Mouse (Mus musculus): Measurements from ENCODE around the gene Vars2.

The Vars2 gene

DNA sequence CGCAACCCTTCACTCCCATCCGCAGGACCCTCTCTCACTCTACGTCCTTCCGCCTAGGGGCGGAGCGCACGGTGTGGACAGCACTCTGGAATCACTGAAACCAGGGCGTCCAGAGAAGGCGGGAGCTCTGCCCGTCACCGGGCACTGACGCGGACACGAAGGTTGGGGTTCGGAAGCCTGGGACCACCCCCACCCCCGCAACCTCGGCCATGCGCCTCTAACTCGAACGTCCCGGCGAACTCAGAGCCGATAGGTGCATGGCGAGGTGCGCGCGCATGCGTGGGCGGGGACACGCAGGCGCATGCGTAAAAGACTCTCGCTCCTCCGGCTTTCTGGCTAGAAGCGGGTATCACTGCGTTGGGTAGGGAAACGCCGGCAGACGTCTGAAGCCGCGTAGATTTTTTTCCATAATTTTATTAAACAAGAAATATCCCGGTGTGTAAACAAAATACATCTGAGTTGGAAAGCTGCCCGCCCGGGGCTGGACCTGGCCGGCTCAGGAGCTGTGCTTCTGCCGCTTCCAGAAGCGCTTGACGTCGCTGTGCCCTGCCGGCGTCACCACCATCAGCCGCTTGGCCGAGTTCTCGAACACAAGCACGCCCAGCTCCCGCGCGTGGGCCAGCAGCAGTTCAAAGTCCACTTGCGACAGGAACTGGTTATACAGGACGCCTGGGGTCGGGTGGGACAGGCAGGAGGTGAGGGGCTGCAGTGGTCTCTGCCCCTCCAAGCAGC is at the start of gene Vars2:
Gene Vars2, minus strand, starts transcription at position 259 of the 732 bp plus-strand sequence.
- peak; percentile 91 for DNase-seq (ENCODE audit: low read depth, low spot score)

DNA sequence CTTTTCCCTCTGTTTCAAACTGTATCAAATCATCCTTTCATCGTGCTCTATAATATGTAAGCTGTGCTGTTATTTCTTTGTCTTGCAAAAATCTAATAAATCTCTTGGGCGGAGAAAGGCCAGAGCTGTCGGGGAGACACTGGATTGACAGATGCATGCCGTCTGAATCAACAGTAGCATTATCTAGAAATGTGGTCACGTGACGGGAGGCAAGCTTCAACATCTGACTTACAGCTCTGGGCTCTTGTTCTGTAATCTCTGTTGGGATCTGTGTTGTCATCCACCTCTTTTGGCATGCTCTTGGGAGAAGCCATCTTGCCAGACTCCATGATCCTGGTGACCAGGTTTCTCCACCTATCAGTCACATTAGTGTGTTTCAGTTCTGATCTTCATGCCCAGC is 49.7 kb upstream of the Vars2 start:
- no peak for DNase-seq (ENCODE audit: low read depth, low spot score)

DNA sequence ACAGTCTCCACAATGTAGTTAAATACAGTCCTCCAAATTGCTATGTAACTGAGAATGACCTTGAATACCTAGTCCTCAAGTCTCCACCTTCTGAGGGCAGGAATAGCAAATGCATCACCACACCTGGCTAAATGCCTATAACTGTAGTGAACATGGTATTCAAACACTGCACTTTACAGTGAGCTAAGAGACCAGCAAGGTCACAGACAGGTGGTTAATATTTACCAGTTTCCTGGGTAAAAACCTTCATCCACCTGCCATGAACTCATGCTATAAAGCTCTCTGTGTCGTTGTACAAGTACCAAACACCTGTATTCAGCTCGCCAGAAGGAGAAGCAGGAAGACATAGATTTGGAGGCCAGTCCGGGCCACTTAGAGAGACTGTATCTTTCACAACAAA is 48.7 kb upstream of the Vars2 start:
- no peak for DNase-seq (ENCODE audit: low read depth, low spot score)

DNA sequence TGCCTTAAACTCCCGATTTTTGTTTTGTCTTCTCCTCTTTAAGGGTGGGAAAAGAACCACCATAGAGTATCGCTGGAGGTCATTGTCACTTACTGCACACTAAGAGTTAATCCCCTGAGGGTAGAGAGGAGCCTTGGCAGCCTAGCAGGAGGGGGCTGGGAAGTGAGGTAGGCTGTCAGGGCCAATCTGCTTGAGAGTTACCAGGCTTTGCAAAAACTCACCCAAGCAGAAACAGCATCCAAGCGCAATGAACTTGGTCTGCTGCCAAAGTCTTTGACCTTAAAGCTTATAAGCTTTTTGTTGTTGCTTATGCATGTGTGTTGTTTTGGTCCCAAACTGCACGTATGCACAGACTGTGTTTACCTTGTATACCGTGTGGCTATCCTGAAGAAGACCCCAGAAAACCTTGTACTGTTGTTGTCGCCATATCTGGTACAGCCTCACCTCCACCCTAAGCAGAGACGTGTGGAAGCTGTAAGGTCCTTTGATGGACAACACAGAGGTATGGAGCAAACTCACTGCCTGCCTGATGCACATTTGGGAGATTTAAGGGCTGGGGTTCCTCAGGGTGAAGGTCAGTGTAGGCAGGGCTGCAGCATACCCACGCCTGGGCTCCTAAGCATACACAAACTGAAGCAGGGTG is 43.4 kb upstream of the Vars2 start:
- DNase-seq (ENCODE audit: low read depth, low spot score): peak; percentile 61

DNA sequence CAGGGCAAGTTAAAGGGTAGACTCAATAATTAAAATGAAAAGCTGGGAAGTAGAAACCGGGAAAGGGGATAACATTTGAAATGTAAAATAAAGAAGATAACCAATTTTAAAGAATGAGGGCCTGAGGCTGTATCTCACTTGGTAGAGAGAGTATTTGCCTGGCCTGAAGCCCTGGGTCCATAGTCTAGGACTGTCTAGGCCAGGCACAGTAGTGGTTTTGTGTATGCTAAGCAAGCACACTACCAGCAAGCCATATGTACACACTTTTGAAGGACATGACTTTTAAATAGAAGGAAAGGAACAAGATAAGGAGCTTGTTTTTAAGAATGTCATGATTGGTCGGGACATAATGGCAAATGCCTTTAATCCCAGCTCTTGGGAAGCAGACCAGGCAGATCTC is 41.2 kb upstream of the Vars2 start:
- DNase-seq (ENCODE audit: low read depth, low spot score): no peak

DNA sequence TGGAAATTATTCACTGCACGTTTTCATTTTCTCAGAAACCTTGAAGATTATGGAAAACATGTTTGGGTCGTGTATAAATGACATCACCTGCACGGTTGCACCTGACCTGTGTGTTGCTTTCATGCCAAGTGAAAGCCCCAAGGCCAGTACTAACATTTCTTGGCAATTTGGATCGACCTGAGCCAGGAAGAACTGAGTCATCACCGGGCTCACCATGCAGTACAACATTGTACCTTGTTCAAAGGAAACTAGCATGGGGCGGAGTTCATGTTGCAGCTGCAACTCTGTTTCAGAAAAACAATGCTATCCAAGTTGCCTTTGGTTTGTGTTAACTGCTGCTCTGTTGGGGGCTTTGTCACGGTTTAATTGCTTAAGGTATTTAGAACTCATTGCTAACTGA is 40.5 kb upstream of the Vars2 start:
- DNase-seq (ENCODE audit: low read depth, low spot score): no peak

DNA sequence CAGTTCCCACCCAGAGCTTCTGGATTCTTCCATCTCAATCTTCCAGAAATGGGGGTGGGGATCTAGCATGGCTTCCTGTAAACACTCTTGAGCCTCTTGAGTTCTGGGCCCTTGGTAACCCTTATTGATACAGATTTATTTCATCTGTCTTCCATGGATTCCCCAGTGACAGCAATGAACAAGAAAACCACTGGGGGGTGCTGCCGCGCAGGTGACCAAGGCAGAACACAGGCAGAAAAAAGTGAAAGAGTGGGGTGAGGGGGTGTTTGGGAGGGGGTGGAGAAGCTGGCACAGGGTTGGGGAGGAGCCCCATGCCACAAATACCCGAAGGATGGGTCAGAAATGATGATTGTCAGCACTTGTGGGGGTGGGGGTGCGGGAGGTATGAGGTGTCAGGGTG is 38.4 kb upstream of the Vars2 start:
- DNase-seq (ENCODE audit: low read depth, low spot score): no peak

DNA sequence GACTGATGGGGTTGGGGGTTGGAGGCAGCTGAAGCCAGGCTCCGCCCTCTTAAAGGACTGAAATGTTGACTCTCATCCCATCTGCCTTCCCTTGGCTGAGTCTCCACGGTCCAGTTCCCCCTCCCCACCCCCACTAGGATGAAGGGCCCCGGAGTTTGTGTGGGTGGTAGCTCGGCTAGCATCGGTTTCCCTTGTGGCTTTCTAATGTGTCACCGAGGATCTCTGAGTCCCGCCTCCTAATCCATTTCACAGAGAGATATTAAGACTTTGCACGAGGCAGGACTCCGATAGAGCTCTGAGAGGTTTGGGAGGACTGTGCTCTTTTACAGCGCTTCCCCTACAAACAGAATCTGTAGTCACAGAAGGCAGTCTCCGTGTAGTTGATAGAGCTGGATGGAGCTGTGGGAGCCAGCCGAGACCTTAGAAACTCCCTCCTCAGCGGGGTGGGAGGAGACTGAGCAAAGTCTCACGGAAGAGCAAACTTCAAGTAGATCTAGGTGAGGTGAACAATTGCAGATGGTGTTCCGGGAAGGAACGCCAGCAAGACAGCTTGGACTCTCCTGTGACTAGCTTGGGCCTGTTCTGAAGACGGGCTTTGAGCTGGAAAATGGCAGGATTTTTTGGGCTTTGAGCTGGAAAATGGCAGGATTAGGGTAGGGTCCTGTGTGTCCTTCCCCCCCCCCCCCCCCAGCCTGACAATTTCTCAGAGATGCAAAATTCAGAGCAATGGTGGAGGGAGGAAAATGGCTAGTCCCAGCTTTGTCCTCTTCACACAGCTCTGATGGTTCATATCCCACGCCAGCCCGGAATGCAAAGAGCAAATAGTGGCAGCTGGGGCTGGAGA is 37.5 kb upstream of the Vars2 start, which contains the start of gene Ddr1:
Gene Ddr1, minus strand, starts transcription at position 1 of the 844 bp plus-strand sequence.
- DNase-seq (ENCODE audit: low read depth, low spot score): no peak

DNA sequence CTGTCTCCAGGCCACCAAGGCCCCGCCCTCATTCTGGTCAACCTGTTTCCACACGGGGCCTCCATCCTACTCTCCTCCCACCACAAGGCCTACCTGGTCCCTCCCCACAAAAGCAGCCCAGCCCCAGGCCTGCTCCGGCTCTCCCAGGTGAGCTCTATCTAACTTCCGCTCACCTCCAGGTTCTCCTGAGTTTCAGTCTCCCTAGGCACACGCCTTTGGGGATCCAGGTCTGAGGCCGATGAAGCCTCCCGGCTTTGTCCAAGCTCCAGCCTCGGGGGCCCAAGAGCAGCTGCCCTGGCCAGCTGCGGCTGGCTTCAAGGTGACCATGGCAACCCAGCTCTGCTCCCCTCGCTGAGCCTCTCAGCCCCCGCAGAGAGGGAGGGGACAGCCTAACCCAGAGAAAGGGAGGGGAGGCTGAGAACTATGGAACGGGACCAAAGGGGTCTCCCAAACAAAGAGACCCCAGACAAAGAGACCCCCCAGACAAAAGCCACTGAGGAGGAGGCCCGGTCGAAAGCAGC is 36.4 kb upstream of the Vars2 start:
- peak; percentile 51 for DNase-seq (ENCODE audit: low read depth, low spot score)

DNA sequence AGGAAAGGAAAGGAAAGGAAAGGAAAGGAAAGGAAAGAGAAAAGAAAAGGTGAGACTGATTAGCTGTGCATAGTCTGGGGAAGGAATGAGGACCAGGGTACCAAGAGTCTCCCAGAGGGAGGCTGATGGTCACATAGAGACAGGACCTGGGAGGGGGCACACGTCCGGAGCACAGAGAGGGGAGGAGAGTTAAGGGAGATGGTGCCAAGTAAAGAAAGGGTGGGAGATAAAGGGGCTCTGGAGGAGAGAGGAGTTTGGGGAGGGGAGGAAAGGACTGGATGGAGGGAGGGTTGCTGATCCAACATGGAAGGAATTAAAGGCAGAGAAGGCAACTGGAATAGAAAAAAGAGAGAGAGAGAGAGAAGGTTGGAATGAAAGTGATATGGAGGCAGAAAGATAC is 35.7 kb upstream of the Vars2 start:
- no peak for DNase-seq (ENCODE audit: low read depth, low spot score)

DNA sequence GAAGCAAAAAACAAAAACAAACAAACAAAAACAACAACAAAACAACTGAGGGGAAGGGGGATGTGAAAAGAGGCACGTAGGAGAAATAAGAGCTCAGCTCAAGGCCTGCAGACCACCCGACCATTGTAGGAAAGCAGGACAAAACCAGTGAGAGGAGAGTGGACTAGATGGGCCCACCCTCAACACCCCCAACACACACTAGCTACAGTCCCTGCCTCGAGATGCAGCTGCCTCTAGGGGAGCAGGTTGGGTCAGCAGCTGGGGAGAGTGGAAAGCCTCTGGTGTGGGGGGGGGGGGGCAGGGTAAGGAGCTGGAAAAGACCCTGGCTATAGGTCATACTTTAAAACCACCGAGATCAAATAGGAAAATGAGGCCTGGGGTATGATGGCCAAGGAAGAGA is 35.2 kb upstream of the Vars2 start:
- no peak for DNase-seq (ENCODE audit: low read depth, low spot score)

DNA sequence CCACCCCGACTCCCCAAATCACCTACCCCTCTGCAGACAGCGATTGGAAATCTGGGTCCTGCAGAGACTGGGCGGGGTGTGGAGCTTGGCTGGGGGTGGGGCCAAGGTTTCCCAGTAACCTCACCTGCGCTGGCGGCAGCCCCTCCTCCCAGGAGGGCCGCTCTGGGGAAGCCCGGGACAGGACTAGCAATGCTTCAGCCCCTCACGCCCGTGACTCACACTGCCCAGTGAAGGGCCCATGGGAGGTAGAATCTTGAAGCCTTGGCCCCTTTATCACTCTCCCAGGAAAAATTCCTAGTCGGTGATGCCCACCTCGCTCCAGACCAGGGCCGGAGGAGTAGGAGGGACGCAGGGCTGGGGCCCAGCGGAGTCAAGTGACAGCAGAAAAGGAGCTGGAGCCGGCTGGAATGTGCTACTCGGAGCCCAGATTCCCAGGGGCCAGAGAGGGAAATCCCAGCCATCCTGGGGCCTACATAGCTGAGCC is 34.6 kb upstream of the Vars2 start:
- no peak for DNase-seq (ENCODE audit: low read depth, low spot score)

DNA sequence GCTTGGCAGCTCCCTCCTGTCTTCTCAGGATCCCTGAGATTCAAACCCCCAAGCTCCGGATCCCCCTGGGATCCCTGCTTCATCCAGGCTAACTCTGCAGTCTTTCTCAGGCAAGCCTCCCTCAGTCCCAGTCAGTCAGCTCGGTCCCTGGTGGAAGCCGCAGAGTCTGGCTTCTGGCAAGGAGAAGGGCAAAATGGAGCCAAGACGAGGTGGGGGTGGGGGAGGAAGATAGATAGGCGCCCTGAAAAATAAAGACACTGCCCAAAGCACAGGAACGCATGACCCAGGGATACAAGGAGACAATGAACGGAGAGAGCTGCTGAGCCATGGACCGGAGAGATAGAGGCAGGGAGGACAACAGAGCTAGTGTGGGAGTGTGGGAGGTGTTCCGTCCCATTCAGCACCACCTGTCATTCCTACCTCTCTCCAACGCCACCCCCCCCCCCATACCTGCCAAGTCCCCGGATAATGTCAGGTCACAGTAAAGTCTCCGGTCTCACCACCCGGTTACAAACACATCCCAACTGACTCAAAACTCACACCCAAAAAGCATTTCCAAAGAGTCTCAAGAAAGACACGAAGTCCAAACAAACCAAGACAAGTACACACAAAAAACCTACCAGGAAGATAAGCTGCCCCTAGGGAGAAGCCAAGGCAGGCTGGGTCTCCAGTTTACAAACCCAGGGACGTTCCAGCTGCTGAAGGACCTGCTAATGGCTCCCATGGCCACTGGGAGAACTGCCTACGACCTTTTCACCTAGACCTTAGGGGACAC is 34.0 kb upstream of the Vars2 start:
- DNase-seq (ENCODE audit: low read depth, low spot score): no peak

DNA sequence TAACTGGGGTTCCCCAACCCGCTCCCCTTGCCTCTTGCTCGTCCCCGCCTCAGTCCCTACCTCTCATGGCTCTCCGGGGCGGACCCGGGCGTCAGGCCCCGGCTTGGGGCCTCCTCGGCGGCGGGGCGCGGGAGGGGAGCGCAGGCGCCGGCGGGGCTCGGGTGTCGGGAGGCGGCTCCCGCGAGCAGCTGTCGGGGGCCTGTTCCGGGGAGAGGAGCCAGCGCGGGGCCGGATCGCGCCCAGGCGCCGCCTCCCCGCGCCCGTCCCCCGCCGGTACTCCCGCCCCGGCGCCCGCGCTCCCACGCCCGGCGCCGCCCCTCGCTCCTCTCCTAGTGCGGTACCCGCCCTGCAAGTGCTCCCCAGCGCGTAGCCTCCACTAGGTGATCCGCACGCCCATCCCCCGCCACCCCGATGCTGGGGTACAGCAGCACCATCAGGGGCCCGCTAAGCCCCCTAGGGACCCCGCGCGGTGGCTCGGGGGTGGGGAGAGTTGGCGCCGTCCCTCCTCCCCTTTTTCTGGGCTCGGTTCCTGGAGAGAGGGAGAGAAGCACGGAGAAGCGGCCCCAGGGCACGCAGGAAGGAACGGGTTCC is 33.1 kb upstream of the Vars2 start:
- no peak for DNase-seq (ENCODE audit: low read depth, low spot score)

DNA sequence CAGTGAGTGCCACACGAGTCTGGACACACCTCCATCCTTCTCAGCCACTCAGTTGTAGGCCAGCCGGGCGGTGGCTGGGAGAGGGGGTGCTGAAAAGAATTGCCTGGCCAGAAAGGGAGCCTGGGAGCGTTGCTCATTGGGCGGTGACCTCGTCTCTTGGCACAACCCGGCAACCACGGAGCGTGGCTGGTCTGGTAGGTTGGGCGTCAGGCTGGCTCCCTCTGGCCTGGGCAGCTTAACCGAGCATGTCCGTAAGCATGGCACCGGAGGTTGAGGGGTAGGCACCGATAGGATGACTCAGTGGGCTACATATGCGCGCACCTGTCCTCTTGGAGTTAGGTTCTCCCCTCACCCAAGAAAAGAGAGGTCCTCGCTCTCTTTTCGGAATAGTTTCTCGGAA is 32.5 kb upstream of the Vars2 start:
- DNase-seq (ENCODE audit: low read depth, low spot score): no peak

DNA sequence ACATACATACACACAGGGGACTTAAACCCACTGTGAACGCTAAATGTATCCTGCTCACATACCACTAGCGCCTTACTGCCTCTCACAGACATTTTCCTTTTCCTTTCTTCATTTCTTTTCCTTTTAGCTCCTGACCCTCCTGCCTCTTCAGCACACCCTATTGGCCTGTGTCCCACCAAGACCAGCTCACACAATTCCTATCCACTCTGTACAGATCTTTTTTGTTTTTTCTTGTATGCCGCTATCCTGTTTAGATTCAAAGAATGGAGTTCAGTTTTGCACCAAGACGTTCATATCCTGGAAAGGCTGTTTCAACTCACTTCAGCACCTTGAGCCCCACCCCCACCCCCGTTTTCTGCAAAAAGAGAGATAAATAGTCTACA is 31.1 kb upstream of the Vars2 start:
- DNase-seq (ENCODE audit: low read depth, low spot score): no peak

DNA sequence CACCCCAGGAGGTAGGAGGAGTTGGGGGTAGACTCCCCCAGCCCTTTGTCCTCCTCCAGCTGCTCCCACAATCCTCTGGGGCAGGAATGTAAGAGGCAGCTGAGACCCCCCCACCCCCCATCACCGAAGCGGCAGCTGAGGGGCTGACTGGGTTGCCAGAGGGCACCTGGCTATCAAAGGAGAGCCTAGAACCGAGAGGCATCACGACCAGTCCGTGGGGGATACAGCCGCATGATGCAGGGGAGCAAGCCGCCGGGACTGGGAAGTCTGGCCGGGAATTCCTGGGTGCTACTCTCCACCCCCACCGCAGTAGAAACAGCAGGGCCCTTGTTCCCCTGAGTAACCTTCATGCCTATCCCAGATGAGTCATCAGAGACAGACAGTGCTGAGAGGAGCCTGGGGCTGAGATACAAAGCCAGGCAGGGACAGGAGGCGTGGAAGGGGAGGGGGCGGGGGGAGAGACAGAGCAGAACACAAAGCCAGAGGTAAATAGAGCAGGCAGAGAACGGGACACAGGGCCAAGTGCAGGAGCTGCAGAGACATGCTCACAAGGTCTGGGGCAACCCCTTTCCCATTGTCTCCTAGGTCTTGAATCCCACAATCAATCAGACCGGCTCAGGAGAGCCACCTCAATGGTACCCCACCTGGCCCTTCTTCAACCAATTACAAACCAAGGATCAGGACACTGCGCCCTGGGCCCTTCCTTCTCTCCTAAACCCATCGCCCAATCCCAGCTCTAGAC is 30.5 kb upstream of the Vars2 start:
- DNase-seq (ENCODE audit: low read depth, low spot score): peak; percentile 46

DNA sequence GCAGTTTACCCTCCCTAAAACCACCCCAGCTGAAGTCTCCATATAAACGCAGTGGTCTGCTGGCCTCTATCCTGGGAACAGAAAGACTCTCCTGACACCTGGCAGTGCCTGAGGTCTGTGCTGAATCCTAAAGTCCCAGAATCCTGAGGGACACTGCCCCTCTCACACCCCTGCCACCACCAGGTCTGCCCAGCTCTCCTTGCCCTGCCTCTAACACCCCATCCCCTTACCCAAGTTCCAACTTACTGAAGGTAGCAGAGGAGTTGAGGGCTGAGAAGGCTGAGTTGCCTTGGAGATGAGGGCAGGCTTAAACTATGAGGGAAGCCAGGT is 30.0 kb upstream of the Vars2 start:
- no peak for DNase-seq (ENCODE audit: low read depth, low spot score)

DNA sequence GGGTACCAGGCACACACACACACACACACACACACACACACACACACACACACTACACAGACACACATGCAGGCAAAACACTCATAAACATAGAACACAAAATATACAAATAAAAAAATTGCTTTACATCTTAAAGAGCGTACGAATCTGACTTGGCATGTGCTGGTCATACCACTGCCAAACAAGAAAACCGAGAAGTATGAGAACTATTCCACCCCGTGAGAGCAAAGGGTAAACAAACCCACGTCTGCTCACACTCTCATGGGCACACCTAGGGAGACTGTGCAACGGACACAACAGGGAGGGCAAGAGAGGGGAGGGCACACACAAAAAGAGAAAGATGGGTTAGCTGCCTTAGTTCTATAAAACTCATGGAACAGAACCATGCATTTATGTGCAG is 29.3 kb upstream of the Vars2 start:
- no peak for DNase-seq (ENCODE audit: low read depth, low spot score)

DNA sequence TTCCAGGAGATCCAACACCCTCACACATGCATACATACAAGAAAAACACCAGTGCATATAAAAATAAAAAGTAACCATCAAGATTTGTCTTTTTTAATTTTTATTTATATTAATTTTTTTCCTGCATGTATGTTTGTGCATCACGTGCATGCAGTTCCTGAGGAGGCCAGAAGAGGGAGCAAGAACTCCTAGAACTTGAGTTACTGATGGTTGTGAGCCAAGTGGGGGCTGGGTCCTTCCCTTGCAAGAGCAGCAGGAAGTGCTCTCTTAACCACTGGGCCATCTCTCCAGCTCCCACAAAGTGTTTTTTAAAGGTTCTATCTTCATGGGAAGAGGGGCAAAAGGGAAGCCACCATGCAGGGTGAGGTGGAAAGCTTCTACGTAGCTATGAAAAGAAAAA is 27.9 kb upstream of the Vars2 start:
- peak; percentile 59 for DNase-seq (ENCODE audit: low read depth, low spot score)
